ENCODE assay signal across 9 mouse cellular contexts in genomic region chr8:58912196-58912839, GRCm38 (mm10). TPM values are rescaled to one million over a fixed set of nuclear protein-coding genes. Genes with fewer than 3 reads are reported as not detected.
DNase-seq lines count a peak whose midpoint lies in the region; ATAC-seq lines count a peak whose summit lies in the region.
"Had no signal": no experiment of that assay in that cellular context is flagged by ENCODE, and none has a peak within 500 bp of the region (broad histone marks: within the 10 kb centered on the region; RNA-seq: fewer than 3 reads in every experiment).

Gene Galntl6, minus strand, starts transcription at chr8:58912640.

- H3K27me3 ChIP-seq in kidney, embryonic 16.5 days (ENCODE audit: insufficient read depth, low read length), result peaks cover 2% of the 10 kb centered on the region; the same call in 1 of the 2 replicates
- H3K27me3 ChIP-seq in hindbrain, embryonic 10.5 days (ENCODE audit: insufficient read depth, poor library complexity, severe bottlenecking), result peaks cover 27% of the 10 kb centered on the region
- no peaks in the 10 kb centered on the region; the same call in 1 of the 2 replicates for H3K27me3 ChIP-seq in neural tube, embryonic 12.5 days (replicated peaks)

- intact Hi-C loops in left cerebral cortex, postnatal 25 days (cut with DNase I), result no loop called here

- peak; percentile 73 for ATAC-seq in kidney, embryonic 16.5 days (ENCODE audit: low FRiP score, low TSS enrichment)
- peak; percentile 71 for ATAC-seq in neural tube, embryonic 12.5 days (ENCODE audit: low FRiP score, low read depth)

- peak within 1 kb of the TSS; percentile 64 for H3K4me3 ChIP-seq in kidney, embryonic 16.5 days (ENCODE audit: low read length)
- peak within 1 kb of the TSS; percentile 75 for H3K4me3 ChIP-seq in hindbrain, embryonic 10.5 days
- peak within 1 kb of the TSS; percentile 60 for H3K4me3 ChIP-seq in neural tube, embryonic 12.5 days

- under 1% methylated on average over 37 of the region's 37 CpGs for WGBS in kidney, embryonic 16.5 days
- WGBS in hindbrain, embryonic 10.5 days, result under 1% methylated on average over 37 of the region's 37 CpGs
- under 1% methylated on average over 37 of the region's 37 CpGs for WGBS in neural tube, embryonic 12.5 days

- no peak for DNase-seq in kidney, adult 18-20 months
- peak; percentile 58 to 60 for DNase-seq in cerebellum, postnatal 25 days
- peak; percentile 50 for DNase-seq in hindbrain, embryonic 10.5 days (ENCODE audit: low spot score)
- DNase-seq in left cerebral cortex, postnatal 25 days (ENCODE audit: low spot score in 2 of 2), result peak; percentile 61 to 68
- no peak for DNase-seq in urinary bladder, postnatal 4 days (ENCODE audit: low spot score in 2 of 2)
- no peak for DNase-seq in adrenal gland, postnatal 14 days

- no peaks in the 10 kb centered on the region for H3K36me3 ChIP-seq in kidney, embryonic 16.5 days (ENCODE audit: insufficient read depth, low read length)
- H3K36me3 ChIP-seq in hindbrain, embryonic 10.5 days, result no peaks in the 10 kb centered on the region
- H3K36me3 ChIP-seq in neural tube, embryonic 12.5 days, result no peaks in the 10 kb centered on the region

- peak within 1 kb of the TSS; percentile 99 for H3K4me2 ChIP-seq in kidney, embryonic 16.5 days (replicated peaks; ENCODE audit: low read depth, low read length)
- peak within 1 kb of the TSS; percentile 89 for H3K4me2 ChIP-seq in neural tube, embryonic 12.5 days (replicated peaks)

- H3K9me3 ChIP-seq in kidney, embryonic 16.5 days (ENCODE audit: low read length), result no peaks in the 10 kb centered on the region
- H3K9me3 ChIP-seq in hindbrain, embryonic 10.5 days, result no peaks in the 10 kb centered on the region
- H3K9me3 ChIP-seq in neural tube, embryonic 12.5 days, result no peaks in the 10 kb centered on the region

- peak within 1 kb of the TSS; percentile 63 for H3K9ac ChIP-seq in kidney, embryonic 16.5 days (replicated peaks; ENCODE audit: low read length)
- peak within 1 kb of the TSS; percentile 67 for H3K9ac ChIP-seq in neural tube, embryonic 12.5 days

- H3K27ac ChIP-seq in kidney, embryonic 16.5 days (ENCODE audit: low read length), result 0 out of 2 replicates have a peak within 1 kb of the TSS, but pooled peaks have one; percentile 14
- peak within 1 kb of the TSS; percentile 63 for H3K27ac ChIP-seq in hindbrain, embryonic 10.5 days
- no peak within 1 kb of the TSS for H3K27ac ChIP-seq in neural tube, embryonic 12.5 days

- H3K4me1 ChIP-seq in kidney, embryonic 16.5 days (ENCODE audit: insufficient read depth, low read length), result no peaks in the 10 kb centered on the region
- H3K4me1 ChIP-seq in hindbrain, embryonic 10.5 days (replicated peaks), result peaks cover 18% of the 10 kb centered on the region
- peaks cover 7% of the 10 kb centered on the region for H3K4me1 ChIP-seq in neural tube, embryonic 12.5 days

RNA-seq across cellular contexts. Expression of gene Galntl6, which starts in this region (rescaled TPM):
- 1.4 and 1.8 TPM in 2 replicates for polyA plus RNA-seq in kidney, embryonic 16.5 days (2015; fragmentation: Nextera tagmentation; extraction: Ambion mirVana)
- 0.20 and 1.3 TPM in 2 replicates for polyA plus RNA-seq in hindbrain, embryonic 10.5 days (2016; fragmentation: Nextera tagmentation; extraction: Ambion mirVana)
- total RNA-seq in left cerebral cortex, postnatal 25 days (2021), result 10 to 100 TPM; 31.5 to 31.7 TPM
- polyA plus RNA-seq in neural tube, embryonic 12.5 days (2016; fragmentation: Nextera tagmentation; extraction: Ambion mirVana), result 6.2 and 7.4 TPM in 2 replicates
- 0.41 and 0.70 TPM in 2 replicates for total RNA-seq in adrenal gland, postnatal 14 days (2021)
- total RNA-seq: neutrophil, adult 5-6 weeks had no signal

Comparison
In these comparisons a context has a peak if more than half of its experiments do, and no peak if none do; other contexts are left out.
1. RNA of gene Galntl6 (total RNA-seq): 31.5 to 31.7 TPM in left cerebral cortex, postnatal 25 days; 0.41 to 0.70 TPM in adrenal gland, postnatal 14 days; every median in the first group is over 10 times any median in the second.
2. DNase-seq: peak in cerebellum, postnatal 25 days (2 of 2), hindbrain, embryonic 10.5 days (single experiment) and left cerebral cortex, postnatal 25 days (2 of 2); none in kidney, adult 18-20 months (single experiment), urinary bladder, postnatal 4 days (0 of 2) and adrenal gland, postnatal 14 days (single experiment).
3. Peak in every context shown above with its lines, with median percentiles within 50 percentile points of each other: H3K4me3 ChIP-seq.